ENCODE assay signal across 26 mouse cellular contexts in the genomic region with DNA sequence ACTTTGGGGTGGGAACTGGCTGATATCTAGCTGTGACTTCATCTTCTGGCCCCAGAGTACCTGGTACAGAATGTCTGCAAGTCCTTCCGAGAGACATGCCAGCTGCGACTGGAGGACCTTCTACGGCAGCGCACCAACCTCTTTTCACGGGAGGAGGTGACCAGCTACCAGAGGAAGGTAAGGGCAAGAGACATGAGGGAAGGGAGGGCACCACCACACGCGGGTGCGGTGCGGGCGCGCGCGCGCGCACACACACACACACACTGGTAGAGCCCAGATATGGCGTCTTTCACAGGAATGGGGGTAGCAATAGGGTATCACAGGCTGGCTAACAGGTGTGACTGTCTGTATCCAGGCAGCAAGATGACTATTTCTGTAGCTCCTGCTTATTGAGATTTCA. TPM values are rescaled to one million over a fixed set of nuclear protein-coding genes. Genes with fewer than 3 reads are reported as not detected.
DNase-seq lines count a peak whose midpoint lies in the region; ATAC-seq and TF ChIP-seq lines count a peak whose summit lies in the region.
"Had no signal": no experiment of that assay in that cellular context is flagged by ENCODE, and none has a peak within 500 bp of the region (broad histone marks: within the 10 kb centered on the region; RNA-seq: fewer than 3 reads in every experiment).

No protein-coding gene starts in this region.

- 89% methylated on average over 16 of the region's 16 CpGs for WGBS in heart, embryonic 10.5 days
- WGBS in heart, adult 2 months = 94% methylated on average over 16 of the region's 16 CpGs
- 91% methylated on average over 16 of the region's 16 CpGs for WGBS in liver, embryonic 11.5 days

- no peaks in the 10 kb centered on the region for H3K36me3 ChIP-seq in heart, embryonic 10.5 days
- no peaks in the 10 kb centered on the region for H3K36me3 ChIP-seq in heart, adult 2 months (ENCODE audit: control insufficient read depth, insufficient read depth, low read length)
- no peaks in the 10 kb centered on the region for H3K36me3 ChIP-seq in liver, embryonic 11.5 days (ENCODE audit: control insufficient read depth, insufficient read depth, low read length)
- H3K36me3 ChIP-seq: embryonic facial prominence, embryonic 10.5 days; embryonic facial prominence, embryonic 12.5 days; forebrain, embryonic 15.5 days; G1E had no signal

- no peak overlapping the region for H3K4me3 ChIP-seq in heart, embryonic 10.5 days
- H3K4me3 ChIP-seq in heart, adult 2 months = no peak overlapping the region
- no peak overlapping the region for H3K4me3 ChIP-seq in liver, embryonic 11.5 days (ENCODE audit: low read depth, low read length)
- H3K4me3 ChIP-seq: embryonic facial prominence, embryonic 10.5 days; embryonic facial prominence, embryonic 12.5 days; forebrain, embryonic 13.5 days; forebrain, embryonic 15.5 days had no signal

- no peak overlapping the region for H3K4me2 ChIP-seq in liver, embryonic 11.5 days
- H3K4me2 ChIP-seq: embryonic facial prominence, embryonic 12.5 days; forebrain, embryonic 13.5 days; forebrain, embryonic 15.5 days had no signal

- no peaks in the 10 kb centered on the region for H3K79me2 ChIP-seq in heart, adult 2 months (replicated peaks; ENCODE audit: control insufficient read depth, insufficient read depth, low read length)

- no peak for TF ChIP-seq CTCF in heart, adult 2 months (IDR thresholded peaks at IDR 0.05)

- DNase-seq in heart, embryonic 10.5 days (ENCODE audit: low spot score) = peak; percentile 66
- DNase-seq in heart, adult 2 months = no peak
- peak; percentile 23 for DNase-seq in thymus, postnatal 0 days (ENCODE audit: low spot score)
- no peak for DNase-seq in thymus, adult 18-20 months
- peak; percentile 45 for DNase-seq in thymus, postnatal 4 days
- DNase-seq in liver, embryonic 11.5 days (ENCODE audit: low spot score) = no peak
- DNase-seq: adrenal gland, adult 8-10 months; adrenal gland, postnatal 14 days; adrenal gland, postnatal 36 days; B cell, adult 2 months; cerebellum, adult 11-12 months; cerebellum, adult 2 months; cerebellum, adult 9-10 months; cerebellum, postnatal 10 days; cerebellum, postnatal 25 days had no signal

- no peak overlapping the region for H3K9ac ChIP-seq in heart, adult 2 months (ENCODE audit: low read depth, low read length)
- H3K9ac ChIP-seq in liver, embryonic 11.5 days (ENCODE audit: low read depth, low read length) = no peak overlapping the region
- H3K9ac ChIP-seq: embryonic facial prominence, embryonic 12.5 days; forebrain, embryonic 13.5 days; forebrain, embryonic 15.5 days had no signal

- TF ChIP-seq POLR2A in heart, adult 2 months (IDR thresholded peaks at IDR 0.05; ENCODE audit: insufficient read depth, low read depth, low read length) = no peak

- no peaks in the 10 kb centered on the region for H3K4me1 ChIP-seq in heart, embryonic 10.5 days
- no peaks in the 10 kb centered on the region for H3K4me1 ChIP-seq in heart, adult 2 months (ENCODE audit: control insufficient read depth, insufficient read depth, low read length)
- no peaks in the 10 kb centered on the region for H3K4me1 ChIP-seq in liver, embryonic 11.5 days (replicated peaks; ENCODE audit: control insufficient read depth, insufficient read depth, low read length)
- H3K4me1 ChIP-seq: embryonic facial prominence, embryonic 10.5 days; embryonic facial prominence, embryonic 12.5 days; forebrain, embryonic 13.5 days; forebrain, embryonic 15.5 days had no signal

- intact Hi-C loops in heart, adult 2 months (cut with DNase I) = no loop called here

- no peak for ATAC-seq in liver, embryonic 11.5 days (replicated peaks; ENCODE audit: low FRiP score)
- ATAC-seq: activated CD4-positive, CD25-positive, alpha-beta regulatory T cell, adult 4 months; CD4-positive, CD25-positive, alpha-beta regulatory T cell, adult 4 months; forebrain, embryonic 13.5 days; forebrain, embryonic 15.5 days; Patski had no signal

- no peaks in the 10 kb centered on the region for H3K9me3 ChIP-seq in heart, embryonic 10.5 days
- H3K9me3 ChIP-seq in liver, embryonic 11.5 days (ENCODE audit: control insufficient read depth, low read length) = no peaks in the 10 kb centered on the region
- H3K9me3 ChIP-seq: embryonic facial prominence, embryonic 10.5 days; embryonic facial prominence, embryonic 12.5 days; forebrain, embryonic 13.5 days; forebrain, embryonic 15.5 days; G1E had no signal

- peaks cover 8% of the 10 kb centered on the region; the same call in 1 of the 2 replicates for H3K27me3 ChIP-seq in heart, embryonic 10.5 days (ENCODE audit: insufficient read depth, poor library complexity, severe bottlenecking)
- no peaks in the 10 kb centered on the region for H3K27me3 ChIP-seq in heart, adult 2 months (ENCODE audit: control insufficient read depth, insufficient read depth, low read length)
- H3K27me3 ChIP-seq in liver, embryonic 11.5 days (replicated peaks; ENCODE audit: control insufficient read depth, insufficient read depth, low read length) = no peaks in the 10 kb centered on the region
- H3K27me3 ChIP-seq: CH12.LX; forebrain, embryonic 13.5 days; forebrain, embryonic 15.5 days; Patski had no signal

- no peak for TF ChIP-seq EP300 in heart, adult 2 months (IDR thresholded peaks at IDR 0.05; ENCODE audit: insufficient read depth, low read depth, low read length)

- no peak overlapping the region for H3K27ac ChIP-seq in heart, embryonic 10.5 days
- no peak overlapping the region for H3K27ac ChIP-seq in heart, adult 2 months
- H3K27ac ChIP-seq in liver, embryonic 11.5 days (ENCODE audit: low read depth, low read length) = no peak overlapping the region
- H3K27ac ChIP-seq: embryonic facial prominence, embryonic 10.5 days; embryonic facial prominence, embryonic 12.5 days; forebrain, embryonic 13.5 days; forebrain, embryonic 15.5 days had no signal

RNA-seq across cellular contexts. Expression of gene Lingo4, which starts 8.9 kb away (rescaled TPM):
- polyA plus RNA-seq in heart, embryonic 10.5 days (2016; fragmentation: Nextera tagmentation; extraction: Ambion mirVana) = not detected in 2 replicates
- total RNA-seq in heart, adult 2 months (2021) = under 1 TPM; 0.05 to 0.09 TPM
- 0.04 and 0.09 TPM in 2 replicates for polyA plus RNA-seq in heart, adult 2 months (2012; rRNA removed)
- polyA plus RNA-seq in thymus, postnatal 0 days (2015; fragmentation: Nextera tagmentation; extraction: Ambion mirVana) = 8.2 and 14.0 TPM in 2 replicates
- 0.05 TPM in 1 of 2 replicates, not detected in the other for polyA plus RNA-seq in liver, embryonic 11.5 days (2014; fragmentation: Nextera tagmentation; extraction: Ambion mirVana)
- total RNA-seq: CH12.LX had no signal
- polyA plus RNA-seq: G1E had no signal

RNA-seq across cellular contexts. Expression of gene Rorc, which starts 16.8 kb away (rescaled TPM):
- polyA plus RNA-seq in heart, embryonic 10.5 days (2016; fragmentation: Nextera tagmentation; extraction: Ambion mirVana) = 0.26 and 0.36 TPM in 2 replicates
- total RNA-seq in heart, adult 2 months (2021) = 10 to 100 TPM; 36.1 to 44.8 TPM
- 25.7 and 26.7 TPM in 2 replicates for polyA plus RNA-seq in heart, adult 2 months (2012; rRNA removed)
- 170 and 185 TPM in 2 replicates for polyA plus RNA-seq in thymus, postnatal 0 days (2015; fragmentation: Nextera tagmentation; extraction: Ambion mirVana)
- 0.43 and 1.0 TPM in 2 replicates for polyA plus RNA-seq in liver, embryonic 11.5 days (2014; fragmentation: Nextera tagmentation; extraction: Ambion mirVana)
- total RNA-seq: G1E had no signal
- polyA plus RNA-seq: G1E had no signal

RNA-seq across cellular contexts. Expression of gene Tdrkh, which starts 23.7 kb away (rescaled TPM):
- 9.3 and 11.1 TPM in 2 replicates for polyA plus RNA-seq in heart, embryonic 10.5 days (2016; fragmentation: Nextera tagmentation; extraction: Ambion mirVana)
- total RNA-seq in heart, adult 2 months (2021) = 1 to 10 TPM; 3.9 to 4.9 TPM
- polyA plus RNA-seq in heart, adult 2 months (2012; rRNA removed) = 0.64 and 0.82 TPM in 2 replicates
- polyA plus RNA-seq in thymus, postnatal 0 days (2015; fragmentation: Nextera tagmentation; extraction: Ambion mirVana) = 34.3 and 39.1 TPM in 2 replicates
- 10.4 and 11.4 TPM in 2 replicates for polyA plus RNA-seq in liver, embryonic 11.5 days (2014; fragmentation: Nextera tagmentation; extraction: Ambion mirVana)
- total RNA-seq: CH12.LX had no signal
- polyA plus RNA-seq: G1E had no signal

RNA-seq across cellular contexts. Expression of gene C2cd4d, which starts 27.2 kb away (rescaled TPM):
- 0.15 and 0.29 TPM in 2 replicates for polyA plus RNA-seq in heart, embryonic 10.5 days (2016; fragmentation: Nextera tagmentation; extraction: Ambion mirVana)
- not detected for total RNA-seq in heart, adult 2 months (2021)
- 0.14 TPM in 1 of 2 replicates, not detected in the other for polyA plus RNA-seq in heart, adult 2 months (2012; rRNA removed)
- 1.8 and 3.6 TPM in 2 replicates for polyA plus RNA-seq in thymus, postnatal 0 days (2015; fragmentation: Nextera tagmentation; extraction: Ambion mirVana)
- 0.25 TPM in 1 of 2 replicates, not detected in the other for polyA plus RNA-seq in liver, embryonic 11.5 days (2014; fragmentation: Nextera tagmentation; extraction: Ambion mirVana)
- total RNA-seq: CH12.LX had no signal
- polyA plus RNA-seq: activated CD4-positive, CD25-positive, alpha-beta regulatory T cell, adult 4 months; CD4-positive, CD25-positive, alpha-beta regulatory T cell, adult 4 months; G1E; Patski had no signal

RNA-seq across cellular contexts. Expression of gene Them5, which starts 47.5 kb away (rescaled TPM):
- polyA plus RNA-seq in heart, embryonic 10.5 days (2016; fragmentation: Nextera tagmentation; extraction: Ambion mirVana) = not detected in 2 replicates
- not detected for total RNA-seq in heart, adult 2 months (2021)
- polyA plus RNA-seq in heart, adult 2 months (2012; rRNA removed) = not detected in 2 replicates
- polyA plus RNA-seq in thymus, postnatal 0 days (2015; fragmentation: Nextera tagmentation; extraction: Ambion mirVana) = 0.27 and 0.47 TPM in 2 replicates
- not detected in 2 replicates for polyA plus RNA-seq in liver, embryonic 11.5 days (2014; fragmentation: Nextera tagmentation; extraction: Ambion mirVana)
- total RNA-seq: adrenal gland, adult 18-20 months; adrenal gland, adult 8-10 months; adrenal gland, postnatal 14 days; adrenal gland, postnatal 36 days; CH12.LX had no signal
- polyA plus RNA-seq: activated CD4-positive, CD25-positive, alpha-beta regulatory T cell, adult 4 months; CD4-positive, CD25-positive, alpha-beta regulatory T cell, adult 4 months; cerebellum, adult 2 months; cortical plate, adult 2 months; embryonic facial prominence, embryonic 12.5 days; G1E had no signal

Comparison
In these comparisons a context has a peak if more than half of its experiments do, and no peak if none do; other contexts are left out.
1. DNase-seq: peak in heart, embryonic 10.5 days (single experiment), thymus, postnatal 0 days (single experiment) and thymus, postnatal 4 days (single experiment); none in heart, adult 2 months (0 of 2), thymus, adult 18-20 months (0 of 2) and liver, embryonic 11.5 days (single experiment).
2. RNA of gene Rorc, which starts 16.8 kb away (polyA plus RNA-seq): 170 to 185 TPM in thymus, postnatal 0 days and 25.7 to 26.7 TPM in heart, adult 2 months; 0.43 to 1.0 TPM in liver, embryonic 11.5 days and 0.26 to 0.36 TPM in heart, embryonic 10.5 days; every median in the first group is over 10 times any median in the second.